Mouse (Mus musculus) ovary, postnatal 14 days (tissue): ENCODE measurements around the gene Hist1h3b.

Experiments
- DNase-seq: peaks from one replicate; pipeline ENCODE4 v3.0.0; 2022; ENCODE audit warnings: low spot score

Hist1h3b gene

DNA sequence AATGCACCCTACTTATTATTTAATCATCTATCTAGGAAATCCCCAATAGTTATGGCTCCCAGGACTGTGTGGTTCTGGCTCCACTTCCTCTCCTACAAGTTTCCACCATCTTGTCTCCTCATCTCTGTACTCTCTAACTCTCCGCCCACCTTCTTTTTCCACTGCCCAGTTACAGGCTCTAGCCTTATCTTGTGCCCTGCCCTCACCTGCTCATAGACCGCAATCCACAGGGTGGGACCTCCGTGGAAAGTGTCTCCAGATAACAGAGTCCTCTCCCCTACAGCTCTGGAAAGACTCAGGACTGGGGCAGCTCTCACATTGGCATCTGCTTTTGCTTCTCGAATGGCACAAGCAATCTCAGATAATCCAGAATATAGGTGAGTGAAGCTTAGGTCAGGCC is 27.0 kb downstream of the Hist1h3b start:
- no peak for DNase-seq

- DNase-seq = peak; percentile 29
Observed at GRCm38 (mm10) chr13:23792520-23792919, 40.5 kb downstream of the Hist1h3b start.

- DNase-seq = no peak
Observed at GRCm38 (mm10) chr13:23799405-23799804, 47.3 kb downstream of the Hist1h3b start.
